Mouse (Mus musculus) heart, embryonic 14.5 days (tissue): ENCODE measurements at regions not wholly inside any gene's neighbourhood (a gene's known extent, or its start where the extent isn't known, plus 50 kb on each side); places are given as distances from the start of the nearest gene placed in this dataset.

ENCODE experiments used
- ATAC-seq: fragments of 200-750 bp; cut with Nextera tagmentation; 2 replicates; pipeline ENCODE4 v1.8.0; 2017; ENCODE audit warnings: low read depth, moderate TSS enrichment; ENCODE audit not compliant: insufficient number of reproducible peaks, insufficient read depth, low FRiP score
- H3K27ac ChIP-seq, 2 experiments: fragments of 200-500 bp in 1 of 2; fragments of 300-500 bp in 1 of 2; sonication (generic) in 1 of 2; replicated peaks in 1 of 2; 2 replicates each; pipeline ENCODE4 v1.5.1; 2012 to 2014; ENCODE audit warnings: low read depth in 2 of 2, low read length in 2 of 2, control low read depth in 1 of 2, mild to moderate bottlenecking in 1 of 2, mixed read lengths in 1 of 2; ENCODE audit not compliant: control insufficient read depth in 1 of 2, insufficient read depth in 1 of 2
- H3K27me3 ChIP-seq: fragments of 300-500 bp; sonication (generic); 2 replicates; pipeline ENCODE4 v1.6.1; 2014; ENCODE audit warnings: mild to moderate bottlenecking, low read length, control low read depth; ENCODE audit not compliant: control insufficient read depth, insufficient read depth
- H3K36me3 ChIP-seq: fragments of 300-500 bp; sonication (generic); 2 replicates; pipeline ENCODE4 v1.6.1; 2014; ENCODE audit warnings: mild to moderate bottlenecking, control low read depth, low read length, mixed read lengths; ENCODE audit not compliant: control insufficient read depth, insufficient read depth
- H3K4me1 ChIP-seq, 2 experiments: fragments of 200-500 bp in 1 of 2; fragments of 300-500 bp in 1 of 2; sonication (generic) in 1 of 2; 2 replicates each; pipeline ENCODE4 v1.6.1; 2012 to 2014; ENCODE audit warnings: low read length in 2 of 2, control low read depth in 1 of 2, mixed read lengths in 1 of 2; ENCODE audit not compliant: control insufficient read depth in 2 of 2, insufficient read depth in 2 of 2
- H3K4me2 ChIP-seq: fragments of 300-500 bp; sonication (generic); 2 replicates; pipeline ENCODE4 v1.6.1; 2014; ENCODE audit warnings: mild to moderate bottlenecking, low read length
- H3K4me3 ChIP-seq, 2 experiments: fragments of 200-500 bp in 1 of 2; fragments of 300-500 bp in 1 of 2; sonication (generic) in 1 of 2; 2 replicates each; pipeline ENCODE4 v1.5.1; 2012 to 2014; ENCODE audit warnings: low read length in 2 of 2, mild to moderate bottlenecking in 2 of 2, control low read depth in 1 of 2, low read depth in 1 of 2, moderate library complexity in 1 of 2; ENCODE audit not compliant: control insufficient read depth in 1 of 2, insufficient read depth in 1 of 2
- H3K9ac ChIP-seq: fragments of 300-500 bp; sonication (generic); 2 replicates; pipeline ENCODE4 v1.6.1; 2014; ENCODE audit warnings: mild to moderate bottlenecking, low read length
- H3K9me3 ChIP-seq: fragments of 300-500 bp; sonication (generic); 2 replicates; pipeline ENCODE4 v1.6.1; 2016; ENCODE audit warnings: low read length, control low read depth; ENCODE audit not compliant: control insufficient read depth
- WGBS: fragments of 180-500 bp; shearing (Covaris S2); extraction: QIAGEN DNeasy Blood & Tissue Kit; methylation state at CpG from one replicate; pipeline ENCODE4 v1.1.7; 2014; 5-methylcytosine and 5-hydroxymethylcytosine counted together

DNA sequence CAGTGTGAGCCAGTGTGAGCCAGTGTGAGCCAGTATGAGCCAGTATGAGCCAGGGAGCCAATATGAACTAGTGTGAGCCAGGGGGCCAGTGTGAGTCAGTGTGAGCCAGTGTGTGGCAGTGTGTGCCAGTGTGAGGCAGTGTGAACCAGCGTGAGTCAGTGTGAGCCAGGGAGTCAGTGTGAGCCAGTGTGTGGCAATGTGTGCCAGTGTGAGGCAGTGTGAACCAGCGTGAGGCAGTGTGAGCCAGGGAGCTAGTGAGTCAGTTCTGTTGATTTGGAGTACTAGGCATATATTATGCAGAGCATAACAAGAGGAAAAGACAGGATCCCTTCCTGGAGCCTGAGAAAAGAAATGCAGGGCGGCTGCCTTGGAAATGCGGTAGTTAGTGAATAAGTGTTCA lies 82.7 kb upstream of the Zfhx3 start:
- Histone ChIP-seq H3K9ac (no peak overlapping the region), H3K36me3 (no peaks in the 10 kb centered on the region), H3K4me2 (no peak overlapping the region), H3K4me1 (peaks cover 3% of the 10 kb centered on the region in 2 experiments; a peak in 2 of 4 replicates), H3K27ac (no peak overlapping the region), H3K27me3 (no peaks in the 10 kb centered on the region), H3K4me3 (no peak overlapping the region), H3K9me3 (no peaks in the 10 kb centered on the region)
- 88% methylated on average over 4 of the region's 4 CpGs for WGBS
- no peak for ATAC-seq

DNA sequence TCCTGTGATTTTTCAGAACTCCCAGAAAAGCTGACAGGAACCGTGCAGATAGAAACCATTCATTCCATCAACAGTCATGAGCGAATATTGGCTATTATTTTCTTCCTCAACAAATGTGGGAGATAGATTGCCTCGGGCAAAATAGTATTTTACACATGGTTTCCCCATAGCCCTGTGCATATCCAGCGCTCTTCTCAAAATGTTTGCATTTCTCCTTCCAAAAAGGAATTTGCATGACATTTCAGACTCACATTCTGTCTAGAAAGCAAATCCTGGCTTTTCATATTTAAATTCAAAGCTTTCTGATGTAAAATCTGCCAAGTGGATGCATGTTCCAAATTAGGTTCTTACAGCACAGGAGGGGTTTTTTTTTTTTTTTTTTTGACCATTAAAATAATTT lies 82.2 kb upstream of the Zfhx3 start:
- Histone ChIP-seq H3K36me3 (no peaks in the 10 kb centered on the region), H3K9ac (no peak overlapping the region), H3K27ac (no peak overlapping the region), H3K27me3 (no peaks in the 10 kb centered on the region), H3K4me1 (peaks cover 3% of the 10 kb centered on the region in 2 experiments; a peak in 2 of 4 replicates), H3K4me3 (no peak overlapping the region), H3K9me3 (no peaks in the 10 kb centered on the region), H3K4me2 (no peak overlapping the region)
- no peak for ATAC-seq
- 85% methylated on average over 4 of the region's 4 CpGs for WGBS

DNA sequence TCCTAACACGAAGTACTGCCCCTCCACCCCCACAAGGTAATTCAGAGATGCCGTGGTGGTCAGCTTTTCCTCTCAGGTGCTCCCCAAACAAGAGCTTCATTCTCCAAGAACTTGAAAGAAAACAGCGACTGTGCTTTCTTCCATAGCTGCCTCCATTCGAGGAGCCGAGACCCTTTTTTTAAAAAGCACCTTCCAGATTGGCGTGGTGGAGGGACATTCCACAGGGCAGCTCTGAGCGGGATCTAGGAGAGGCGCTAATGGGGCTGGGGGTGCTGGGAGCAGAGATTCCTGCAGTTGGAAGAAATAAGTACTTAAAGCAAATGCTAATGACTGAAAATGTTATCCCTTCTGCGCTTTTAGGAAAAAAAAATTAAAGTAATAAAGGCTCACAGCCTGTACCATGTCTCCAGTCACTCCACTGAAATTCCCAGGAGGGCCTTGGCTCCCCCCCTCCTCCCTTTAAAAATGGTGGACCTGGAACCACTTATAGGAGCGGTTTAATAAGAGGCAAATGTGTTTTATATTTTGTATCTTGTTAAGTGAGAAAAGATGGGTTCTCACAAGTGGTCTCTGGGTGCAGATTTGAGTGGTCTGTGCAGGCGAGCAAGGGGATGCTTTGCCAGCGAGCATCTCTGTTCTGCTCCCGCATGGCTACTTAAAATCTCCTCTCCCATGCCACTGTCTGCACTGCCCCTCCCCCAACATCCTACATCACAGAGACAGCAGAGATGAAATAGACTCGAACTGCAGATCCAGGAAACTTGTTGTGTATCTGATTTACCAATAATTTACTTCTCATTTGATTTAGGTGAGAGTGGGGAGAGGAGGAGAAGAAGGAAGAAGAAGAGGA lies 77.4 kb upstream of the Zfhx3 start:
- ATAC-seq: no peak
- WGBS: 58% methylated on average over 14 of the region's 14 CpGs

DNA sequence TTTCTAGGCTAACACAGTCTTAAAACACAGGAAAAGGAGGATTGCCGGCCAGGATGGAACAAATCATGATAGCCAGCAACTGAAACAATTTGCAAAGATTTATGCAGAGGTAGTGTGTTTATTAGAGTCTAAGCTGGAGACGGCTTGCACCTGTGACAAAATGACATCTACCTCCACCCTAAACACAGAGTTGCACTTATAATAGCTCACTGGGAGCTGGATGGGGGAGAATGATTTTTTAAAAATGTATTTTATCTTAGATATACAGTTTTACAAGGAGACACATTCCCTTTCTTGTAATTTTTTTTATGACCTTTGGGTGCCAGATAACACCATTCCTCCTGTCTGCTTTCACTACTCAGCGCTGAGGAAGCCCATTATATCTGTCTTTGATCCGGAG lies 76.7 kb upstream of the Zfhx3 start:
- Histone ChIP-seq H3K4me1 (peaks cover 3% of the 10 kb centered on the region in 2 experiments; a peak in 2 of 4 replicates), H3K9me3 (no peaks in the 10 kb centered on the region), H3K4me2 (no peak overlapping the region), H3K27me3 (no peaks in the 10 kb centered on the region), H3K9ac (no peak overlapping the region), H3K4me3 (no peak overlapping the region), H3K27ac (no peak overlapping the region), H3K36me3 (no peaks in the 10 kb centered on the region)
- ATAC-seq: no peak
- 70% methylated on average over 4 of the region's 4 CpGs for WGBS

More for the DNA sequence above, 77.4 kb upstream of the Zfhx3 start:
- Histone ChIP-seq H3K4me1 (peaks cover 3% of the 10 kb centered on the region in 2 experiments; a peak in 2 of 4 replicates), H3K36me3 (no peaks in the 10 kb centered on the region), H3K4me3 (no peak overlapping the region), H3K27me3 (no peaks in the 10 kb centered on the region), H3K27ac (no peak overlapping the region), H3K9me3 (no peaks in the 10 kb centered on the region), H3K4me2 (no peak overlapping the region), H3K9ac (no peak overlapping the region)

DNA sequence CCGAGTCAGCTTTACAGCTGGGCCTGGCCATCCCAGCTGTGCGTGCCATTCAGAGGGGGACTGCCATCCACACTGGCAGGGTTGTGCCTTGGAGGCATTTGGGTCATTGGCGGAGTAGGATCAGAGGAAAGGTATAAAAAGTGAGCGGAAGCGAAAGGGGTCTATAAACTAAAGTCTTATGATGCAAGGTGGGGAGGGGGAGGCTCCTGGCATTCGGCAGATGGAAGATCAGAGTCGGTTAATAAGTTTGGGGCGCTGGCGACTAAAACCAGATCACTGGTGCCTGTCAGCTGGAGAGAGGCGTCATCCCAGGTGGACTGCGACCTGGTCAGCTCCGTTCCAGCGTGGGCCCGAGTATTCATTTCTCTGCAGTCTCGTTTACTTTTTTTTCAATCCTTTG lies 70.7 kb upstream of the Zfhx3 start:
- Histone ChIP-seq H3K4me3 (no peak overlapping the region), H3K27ac (no peak overlapping the region), H3K36me3 (no peaks in the 10 kb centered on the region), H3K9ac (no peak overlapping the region), H3K4me1 (no peaks in the 10 kb centered on the region), H3K27me3 (no peaks in the 10 kb centered on the region), H3K4me2 (no peak overlapping the region), H3K9me3 (0 out of 2 replicates have a peak, but pooled peaks cover 5% of the 10 kb centered on the region)
- ATAC-seq: no peak
- 61% methylated on average over 15 of the region's 15 CpGs for WGBS

DNA sequence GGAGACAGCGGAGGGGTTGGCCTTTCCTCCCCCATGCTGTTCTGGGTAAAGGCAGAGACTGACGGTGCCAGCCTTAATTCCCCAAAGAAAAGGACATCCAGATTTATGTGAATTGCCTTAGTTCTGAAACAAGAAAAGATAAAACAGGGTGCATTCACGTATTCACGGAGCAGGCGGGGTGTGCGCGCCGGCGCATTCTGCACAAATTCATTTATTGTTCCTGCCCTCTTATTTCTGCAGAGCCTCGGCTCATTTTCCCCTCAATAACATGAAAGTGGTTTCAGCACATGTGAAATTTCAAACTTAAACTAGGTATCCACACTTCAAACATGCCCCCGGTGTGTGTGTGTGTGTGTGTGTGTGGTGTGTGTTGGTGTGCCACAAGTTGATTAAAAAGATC lies 70.3 kb upstream of the Zfhx3 start:
- no peaks in the 10 kb centered on the region for H3K36me3 ChIP-seq
- H3K4me1 ChIP-seq: no peaks in the 10 kb centered on the region
- no peak overlapping the region for H3K27ac ChIP-seq
- 75% methylated on average over 11 of the region's 11 CpGs for WGBS
- 0 out of 2 replicates have a peak, but pooled peaks cover 5% of the 10 kb centered on the region for H3K9me3 ChIP-seq
- no peak overlapping the region for H3K4me3 ChIP-seq
- no peak overlapping the region for H3K4me2 ChIP-seq
- no peak for ATAC-seq
- H3K9ac ChIP-seq: no peak overlapping the region
- H3K27me3 ChIP-seq: no peaks in the 10 kb centered on the region

DNA sequence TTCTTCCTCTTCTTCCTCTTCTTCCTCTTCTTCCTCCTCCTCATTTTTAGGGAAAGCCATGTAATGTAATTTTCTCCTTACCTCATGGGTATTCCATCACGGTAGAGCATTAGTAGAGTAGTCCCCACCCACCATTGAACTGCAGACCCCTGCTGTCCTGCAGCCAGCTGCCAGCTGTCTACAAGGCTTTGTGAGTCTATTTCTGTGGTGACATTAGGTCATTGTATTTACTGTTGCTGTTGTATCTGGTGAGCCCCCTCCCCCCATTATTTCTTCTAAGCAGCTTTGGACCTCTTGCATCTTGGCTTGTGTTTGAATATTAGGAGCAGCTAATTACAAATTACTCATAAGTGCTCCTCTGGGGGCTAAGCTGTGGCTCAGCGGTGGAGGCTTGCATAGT lies 66.0 kb upstream of the Zfhx3 start:
- ATAC-seq: no peak
- no peaks in the 10 kb centered on the region for H3K27me3 ChIP-seq
- no peaks in the 10 kb centered on the region for H3K36me3 ChIP-seq
- WGBS: 69% methylated on average over 2 of the region's 2 CpGs
- H3K27ac ChIP-seq: no peak overlapping the region
- H3K4me1 ChIP-seq: no peaks in the 10 kb centered on the region
- no peak overlapping the region for H3K4me3 ChIP-seq
- H3K4me2 ChIP-seq: no peak overlapping the region
- no peak overlapping the region for H3K9ac ChIP-seq
- 0 out of 2 replicates have a peak, but pooled peaks cover 5% of the 10 kb centered on the region for H3K9me3 ChIP-seq
